Mouse (Mus musculus): ENCODE data around the gene Snx10. TPM values are rescaled to one million over a fixed set of nuclear protein-coding genes. Genes with fewer than 3 reads are reported as not detected.

The Snx10 gene
- polyA plus RNA-seq, 1 experiment, result 2.4 TPM

DNA sequence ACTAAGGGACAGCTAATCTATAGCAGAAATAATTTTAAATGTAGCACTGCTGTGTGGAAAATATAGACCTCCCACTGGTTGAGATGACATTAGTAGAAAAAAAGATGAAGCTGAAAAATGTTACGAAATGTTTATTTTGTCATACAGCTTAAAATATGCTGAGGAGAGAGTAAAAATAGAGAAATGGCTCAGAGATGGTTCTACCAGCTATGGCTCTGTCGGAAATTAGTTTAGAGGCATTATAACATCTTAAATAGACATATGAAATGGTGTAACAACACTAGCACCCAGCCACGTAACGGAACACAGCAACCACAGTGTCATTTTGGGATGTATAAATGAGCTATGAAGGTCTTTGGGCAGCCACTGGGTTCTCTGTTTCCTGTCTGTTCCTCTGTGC, 82.5 kb downstream of the Snx10 start:
- Histone ChIP-seq H3K36me3 (ENCODE audit: control insufficient read depth, insufficient read depth, low read length) (no peaks in the 10 kb centered on the region), H3K27me3 (ENCODE audit: control insufficient read depth, insufficient read depth, low read length) (no peaks in the 10 kb centered on the region), H3K4me3 (ENCODE audit: extremely low read depth, insufficient read depth, insufficient read length) (no peak overlapping the region), H3K27ac (ENCODE audit: insufficient read depth, low read length) (no peak overlapping the region), H3K4me1 (ENCODE audit: control insufficient read depth, insufficient read depth, insufficient read length) (no peaks in the 10 kb centered on the region)
- TF ChIP-seq CTCF (IDR thresholded peaks at IDR 0.05; ENCODE audit: extremely low read depth, insufficient read depth, insufficient read length, insufficient replicate concordance), result no peak
- no peak for TF ChIP-seq POLR2A (IDR thresholded peaks at IDR 0.05; ENCODE audit: low read depth, low read length)
- WGBS, result 46% methylated on average over 4 of the region's 4 CpGs
- DNase-seq (ENCODE audit: low read depth in 1 of 2, low spot score in 2 of 2), result no peak

DNA sequence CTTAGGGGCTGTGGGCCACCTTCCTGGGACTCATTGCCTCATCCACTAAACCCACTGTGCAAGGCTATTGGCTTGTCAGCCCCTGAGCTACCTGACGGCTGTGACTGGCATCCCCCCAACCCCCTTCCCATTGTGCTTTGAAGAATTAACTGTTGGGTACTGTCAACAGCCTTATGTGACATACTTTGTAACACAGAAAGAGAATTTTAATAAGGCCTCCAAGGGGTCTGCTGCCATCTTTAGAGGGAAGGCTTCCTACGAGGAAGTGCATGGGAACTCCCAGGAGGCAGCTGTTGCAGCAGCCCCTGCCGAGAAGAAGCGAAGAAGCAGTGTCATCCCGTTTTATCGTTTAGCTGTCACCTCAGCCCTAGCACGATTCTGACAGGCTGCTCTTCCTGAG, 83.1 kb downstream of the Snx10 start:
- H3K36me3 ChIP-seq (ENCODE audit: control insufficient read depth, insufficient read depth, low read length), result no peaks in the 10 kb centered on the region
- no peak for TF ChIP-seq POLR2A (IDR thresholded peaks at IDR 0.05; ENCODE audit: low read depth, low read length)
- TF ChIP-seq CTCF (IDR thresholded peaks at IDR 0.05; ENCODE audit: extremely low read depth, insufficient read depth, insufficient read length, insufficient replicate concordance), result no peak
- no peak overlapping the region for H3K4me3 ChIP-seq (ENCODE audit: extremely low read depth, insufficient read depth, insufficient read length)
- DNase-seq (ENCODE audit: low read depth in 1 of 2, low spot score in 2 of 2), result no peak
- WGBS, result 29% methylated on average over 7 of the region's 7 CpGs
- H3K4me1 ChIP-seq (ENCODE audit: control insufficient read depth, insufficient read depth, insufficient read length), result no peaks in the 10 kb centered on the region
- no peaks in the 10 kb centered on the region for H3K27me3 ChIP-seq (ENCODE audit: control insufficient read depth, insufficient read depth, low read length)
- no peak overlapping the region for H3K27ac ChIP-seq (ENCODE audit: insufficient read depth, low read length)

DNA sequence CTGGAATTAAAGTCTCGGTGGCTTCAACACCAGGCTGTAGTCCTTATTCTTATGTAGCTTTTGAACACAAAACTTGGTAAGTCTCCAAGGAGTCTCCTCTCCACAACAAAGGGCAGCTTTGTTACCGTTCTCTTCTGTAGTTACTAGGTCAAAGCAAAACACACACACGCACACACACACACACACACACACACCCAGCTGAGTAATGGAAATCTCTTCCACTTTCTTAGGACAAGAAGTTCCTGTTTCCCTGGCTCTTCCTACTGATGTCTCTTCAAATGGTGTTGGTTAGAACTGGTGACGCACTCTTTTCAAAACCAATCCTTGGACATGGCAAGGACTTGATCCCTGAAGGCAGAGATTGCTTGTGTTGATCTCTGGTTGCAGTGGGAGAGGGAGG, 87.9 kb downstream of the Snx10 start:
- no peak for TF ChIP-seq POLR2A (IDR thresholded peaks at IDR 0.05; ENCODE audit: low read depth, low read length)
- no peak for TF ChIP-seq CTCF (IDR thresholded peaks at IDR 0.05; ENCODE audit: extremely low read depth, insufficient read depth, insufficient read length, insufficient replicate concordance)
- WGBS, result 58% methylated on average over 4 of the region's 4 CpGs
- peaks cover 5% of the 10 kb centered on the region for H3K4me1 ChIP-seq (ENCODE audit: control insufficient read depth, insufficient read depth, insufficient read length)
- no peaks in the 10 kb centered on the region for H3K36me3 ChIP-seq (ENCODE audit: control insufficient read depth, insufficient read depth, low read length)
- no peak for DNase-seq (ENCODE audit: low read depth in 1 of 2, low spot score in 2 of 2)
- H3K4me3 ChIP-seq (ENCODE audit: extremely low read depth, insufficient read depth, insufficient read length), result no peak overlapping the region
- H3K27ac ChIP-seq (ENCODE audit: insufficient read depth, low read length), result no peak overlapping the region
- peaks cover 8% of the 10 kb centered on the region for H3K27me3 ChIP-seq (ENCODE audit: control insufficient read depth, insufficient read depth, low read length)

DNA sequence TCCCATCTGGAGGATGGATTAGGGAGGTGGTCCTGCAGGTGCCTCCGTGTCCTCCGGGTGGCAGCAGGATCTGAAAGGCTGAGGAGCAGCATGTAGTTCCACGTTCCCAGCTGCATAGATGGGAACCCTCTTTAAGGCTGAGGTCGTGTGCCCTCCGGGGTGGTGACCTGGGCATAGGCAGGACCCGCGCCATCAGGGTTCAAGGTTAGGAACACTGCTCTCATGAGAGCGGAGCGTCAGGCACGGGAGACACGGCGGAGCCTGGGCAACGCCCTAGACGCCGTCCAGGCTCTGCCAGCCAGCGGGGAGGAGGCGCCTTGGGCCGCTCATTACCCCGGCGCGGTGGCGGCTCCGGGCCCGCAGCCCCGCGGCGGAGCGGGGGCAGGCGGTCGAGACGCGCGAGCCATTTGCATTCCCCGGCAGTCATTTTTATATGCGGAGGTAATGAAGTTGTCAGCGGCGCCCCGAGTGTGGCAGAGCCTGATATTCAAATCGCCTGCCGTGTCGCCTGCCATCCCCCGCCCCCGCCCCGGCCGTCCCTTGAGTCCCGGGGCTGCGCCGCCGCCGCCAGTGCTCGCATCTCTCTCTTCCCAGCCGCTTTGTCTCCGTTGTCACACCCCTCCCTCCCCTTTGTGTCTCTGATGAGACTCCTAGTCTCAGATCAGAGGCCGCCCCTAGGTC, 88.8 kb downstream of the Snx10 start:
- peak overlapping the region; percentile 41; the same call in 1 of the 2 replicates for H3K4me3 ChIP-seq (ENCODE audit: extremely low read depth, insufficient read depth, insufficient read length)
- TF ChIP-seq CTCF (IDR thresholded peaks at IDR 0.05; ENCODE audit: extremely low read depth, insufficient read depth, insufficient read length, insufficient replicate concordance), result no peak
- TF ChIP-seq POLR2A (IDR thresholded peaks at IDR 0.05; ENCODE audit: low read depth, low read length), result no peak
- peak in 1 of 2 experiments; percentile 7 for DNase-seq (ENCODE audit: low read depth in 1 of 2, low spot score in 2 of 2)
- peaks cover 8% of the 10 kb centered on the region for H3K27me3 ChIP-seq (ENCODE audit: control insufficient read depth, insufficient read depth, low read length)
- no peak overlapping the region for H3K27ac ChIP-seq (ENCODE audit: insufficient read depth, low read length)
- under 1% methylated on average over 53 of the region's 54 CpGs for WGBS
- no peaks in the 10 kb centered on the region for H3K36me3 ChIP-seq (ENCODE audit: control insufficient read depth, insufficient read depth, low read length)
- peaks cover 5% of the 10 kb centered on the region for H3K4me1 ChIP-seq (ENCODE audit: control insufficient read depth, insufficient read depth, insufficient read length)

DNA sequence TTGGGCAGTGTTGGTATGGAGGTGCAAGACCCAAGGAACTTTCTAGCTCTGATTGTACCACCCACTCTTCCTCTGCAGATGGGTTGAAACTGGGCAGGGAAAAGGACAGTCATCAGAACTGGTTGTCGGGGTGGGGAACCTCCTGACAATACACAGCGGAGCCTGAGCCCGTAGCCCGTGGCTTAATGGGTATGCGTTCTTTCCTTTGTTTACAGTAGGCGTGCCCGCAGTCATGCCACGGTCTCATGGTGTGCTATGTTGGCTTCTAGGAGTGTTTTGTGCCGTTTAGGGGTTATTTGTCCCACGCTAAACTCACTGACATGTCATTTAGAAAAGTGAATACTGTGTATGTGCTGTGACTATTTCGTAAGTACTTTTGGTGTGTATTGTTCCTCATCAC, 90.0 kb downstream of the Snx10 start:
- WGBS, result 91% methylated on average over 11 of the region's 11 CpGs
- no peak overlapping the region for H3K4me3 ChIP-seq (ENCODE audit: extremely low read depth, insufficient read depth, insufficient read length)
- H3K27ac ChIP-seq (ENCODE audit: insufficient read depth, low read length), result no peak overlapping the region
- no peaks in the 10 kb centered on the region for H3K36me3 ChIP-seq (ENCODE audit: control insufficient read depth, insufficient read depth, low read length)
- H3K4me1 ChIP-seq (ENCODE audit: control insufficient read depth, insufficient read depth, insufficient read length), result peaks cover 5% of the 10 kb centered on the region
- TF ChIP-seq POLR2A (IDR thresholded peaks at IDR 0.05; ENCODE audit: low read depth, low read length) (no peak), CTCF (IDR thresholded peaks at IDR 0.05; ENCODE audit: extremely low read depth, insufficient read depth, insufficient read length, insufficient replicate concordance) (no peak)
- DNase-seq (ENCODE audit: low read depth in 1 of 2, low spot score in 2 of 2), result no peak
- peaks cover 8% of the 10 kb centered on the region for H3K27me3 ChIP-seq (ENCODE audit: control insufficient read depth, insufficient read depth, low read length)

DNA sequence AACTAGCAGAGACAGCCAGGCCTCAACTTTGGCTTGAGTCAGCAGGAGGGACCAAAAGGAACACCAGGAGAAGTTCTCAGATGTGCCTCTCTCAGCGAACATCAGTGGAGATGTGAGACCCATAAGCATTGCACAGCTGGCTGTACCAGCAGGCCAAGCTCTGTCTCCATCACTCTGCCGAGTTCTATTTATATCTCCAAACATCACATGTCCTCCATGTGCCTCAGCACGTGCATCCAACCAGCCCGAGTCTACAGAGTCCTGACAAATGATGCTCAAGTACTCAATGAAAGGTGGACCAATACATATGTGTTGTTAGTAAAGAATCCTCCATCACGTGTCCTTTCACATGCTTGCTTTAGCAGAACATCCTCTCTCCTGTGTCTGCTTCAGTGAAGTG, 103.1 kb downstream of the Snx10 start:
- H3K4me1 ChIP-seq (ENCODE audit: control insufficient read depth, insufficient read depth, insufficient read length), result no peaks in the 10 kb centered on the region
- no peaks in the 10 kb centered on the region for H3K36me3 ChIP-seq (ENCODE audit: control insufficient read depth, insufficient read depth, low read length)
- TF ChIP-seq POLR2A (IDR thresholded peaks at IDR 0.05; ENCODE audit: low read depth, low read length) (no peak), CTCF (IDR thresholded peaks at IDR 0.05; ENCODE audit: extremely low read depth, insufficient read depth, insufficient read length, insufficient replicate concordance) (no peak)
- no peak for DNase-seq (ENCODE audit: low read depth in 1 of 2, low spot score in 2 of 2)
- H3K4me3 ChIP-seq (ENCODE audit: extremely low read depth, insufficient read depth, insufficient read length), result no peak overlapping the region
- 88% methylated on average over 5 of the region's 5 CpGs for WGBS
- H3K27ac ChIP-seq (ENCODE audit: insufficient read depth, low read length), result no peak overlapping the region
- H3K27me3 ChIP-seq (ENCODE audit: control insufficient read depth, insufficient read depth, low read length), result no peaks in the 10 kb centered on the region

DNA sequence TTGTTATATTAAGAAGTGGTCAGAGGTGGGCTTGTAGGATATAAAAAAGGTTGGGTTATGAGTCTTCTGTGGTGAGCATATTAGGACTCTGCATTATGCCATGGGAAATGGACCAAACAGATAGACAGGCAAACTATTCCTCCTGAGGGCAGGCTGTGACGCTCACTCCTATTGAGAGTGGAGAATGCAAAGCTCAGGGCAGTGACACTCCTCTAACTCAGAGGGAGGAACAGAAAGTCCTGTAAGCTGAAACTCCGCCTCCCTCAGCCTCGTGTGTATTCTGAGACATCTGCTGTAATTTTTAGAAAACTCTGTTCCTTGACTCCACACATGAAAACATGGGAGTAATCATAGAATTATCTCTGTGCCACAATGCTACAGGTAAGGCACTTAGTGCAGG, 106.0 kb downstream of the Snx10 start:
- WGBS, result 24% methylated on average over 3 of the region's 3 CpGs
- no peak overlapping the region for H3K27ac ChIP-seq (ENCODE audit: insufficient read depth, low read length)
- no peak overlapping the region for H3K4me3 ChIP-seq (ENCODE audit: extremely low read depth, insufficient read depth, insufficient read length)
- no peak for DNase-seq (ENCODE audit: low read depth in 1 of 2, low spot score in 2 of 2)
- no peaks in the 10 kb centered on the region for H3K4me1 ChIP-seq (ENCODE audit: control insufficient read depth, insufficient read depth, insufficient read length)
- H3K27me3 ChIP-seq (ENCODE audit: control insufficient read depth, insufficient read depth, low read length), result no peaks in the 10 kb centered on the region
- H3K36me3 ChIP-seq (ENCODE audit: control insufficient read depth, insufficient read depth, low read length), result no peaks in the 10 kb centered on the region
- no peak for TF ChIP-seq POLR2A (IDR thresholded peaks at IDR 0.05; ENCODE audit: low read depth, low read length)
- TF ChIP-seq CTCF (IDR thresholded peaks at IDR 0.05; ENCODE audit: extremely low read depth, insufficient read depth, insufficient read length, insufficient replicate concordance), result no peak
